Mouse (Mus musculus) frontal cortex, postnatal 10 days (tissue): ENCODE results near the gene Fat2.

Experiments
- DNase-seq, 2 experiments: peaks; one replicate each; pipeline ENCODE4 v3.0.0; 2022; ENCODE audit warnings: low spot score in 2 of 2, mixed read lengths in 1 of 2

Gene Fat2

GRCm38 (mm10) chr11:55336101-55336891 lies at the start of gene Fat2:
Gene Fat2, minus strand, starts transcription at chr11:55336564.
- no peak for DNase-seq

DNA sequence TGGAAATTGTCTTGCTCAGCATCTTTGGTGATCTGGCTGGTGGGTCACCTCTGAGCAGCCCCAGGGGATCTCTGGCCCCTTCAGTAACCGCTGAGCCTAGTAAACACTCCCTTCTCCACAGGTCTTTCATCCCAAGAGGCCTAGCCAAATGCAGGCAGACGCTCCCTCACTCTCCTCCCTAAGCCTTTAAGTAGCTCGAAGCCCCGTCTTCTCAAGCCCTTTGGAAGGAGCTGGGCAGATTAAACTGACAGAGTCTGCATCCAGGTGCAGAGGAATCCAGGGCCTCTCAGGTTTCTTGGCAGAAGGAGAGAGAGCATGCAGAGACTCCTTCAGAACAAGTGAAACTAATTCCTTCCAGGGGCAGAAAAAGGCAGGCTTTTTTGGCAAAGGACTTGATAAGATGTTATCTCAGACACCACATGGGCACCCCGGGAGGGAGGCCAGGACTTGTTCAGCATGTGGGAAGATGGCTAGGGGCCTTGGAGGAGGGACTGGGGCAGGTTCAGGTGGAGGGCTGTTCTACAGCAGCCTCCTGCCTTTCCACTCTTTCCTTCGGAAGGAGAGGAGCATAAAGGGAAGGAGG lies 47.2 kb upstream of the Fat2 start:
- no peak for DNase-seq

DNA sequence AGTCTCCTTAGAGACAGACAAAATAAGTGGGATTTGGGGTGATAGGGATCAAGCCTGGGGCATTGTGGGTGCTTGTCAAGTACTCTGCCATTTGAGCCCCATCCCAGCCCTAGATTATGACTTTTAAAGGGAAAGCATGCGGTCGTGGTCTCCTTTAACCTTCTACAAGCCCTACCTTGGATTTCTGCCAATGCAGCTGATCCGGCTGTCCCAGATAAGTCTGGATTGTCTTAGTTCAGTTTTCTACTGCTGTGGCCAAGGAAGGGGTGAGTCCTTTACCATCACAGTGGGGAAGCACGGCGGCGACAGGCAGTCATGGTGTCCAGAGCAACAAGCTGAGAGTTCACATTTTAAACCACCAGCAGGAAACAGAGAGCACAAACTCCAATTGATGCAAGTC lies 44.5 kb upstream of the Fat2 start:
- no peak for DNase-seq

GRCm38 (mm10) chr11:55378371-55378770 lies 42.0 kb upstream of the Fat2 start:
- peak; percentile 51 to 63 for DNase-seq

GRCm38 (mm10) chr11:55373838-55374237 lies 37.5 kb upstream of the Fat2 start:
- no peak for DNase-seq

DNA sequence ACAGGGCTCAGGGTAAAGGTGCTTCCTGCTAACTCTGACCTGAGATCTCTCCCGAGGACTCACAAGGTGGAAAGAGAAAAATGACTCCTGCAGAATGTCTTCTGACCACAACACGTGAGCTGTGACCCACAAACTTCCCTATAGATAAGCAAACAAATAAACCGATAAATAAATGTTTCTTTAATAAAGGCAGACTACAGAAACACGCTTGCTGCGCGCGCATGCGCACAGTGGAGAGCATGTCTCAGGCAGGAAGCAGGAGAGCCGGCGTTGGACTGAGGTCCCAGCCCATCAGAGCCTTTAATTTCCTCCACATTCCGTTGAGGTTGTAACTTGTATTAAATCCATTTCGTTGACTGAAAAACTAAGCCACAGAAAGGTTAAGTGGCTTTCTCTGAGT lies 37.0 kb upstream of the Fat2 start:
- no peak for DNase-seq

DNA sequence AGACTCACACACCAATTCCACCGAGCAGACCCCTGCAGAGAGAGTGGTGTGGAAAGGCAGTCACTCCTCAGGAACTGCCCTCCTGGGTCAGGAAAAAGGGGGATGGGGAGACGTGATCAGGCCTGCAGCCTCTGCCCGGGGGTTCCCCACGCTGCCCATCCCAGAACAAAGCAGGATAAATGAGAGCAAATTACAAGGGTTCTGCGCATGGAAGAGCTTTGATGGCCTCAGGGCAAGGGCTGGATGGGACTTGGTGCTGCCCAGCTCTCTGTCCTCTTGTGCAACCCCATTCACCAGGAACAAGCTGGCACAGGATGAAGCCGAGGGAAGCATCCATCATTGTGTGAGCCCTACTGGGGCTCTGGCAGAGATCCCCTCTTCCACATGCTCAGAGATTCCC lies 35.6 kb upstream of the Fat2 start:
- DNase-seq, result no peak

GRCm38 (mm10) chr11:55369093-55369471 lies 32.7 kb upstream of the Fat2 start:
- DNase-seq, result no peak

GRCm38 (mm10) chr11:55368388-55369092 lies 32.2 kb upstream of the Fat2 start:
- no peak for DNase-seq

DNA sequence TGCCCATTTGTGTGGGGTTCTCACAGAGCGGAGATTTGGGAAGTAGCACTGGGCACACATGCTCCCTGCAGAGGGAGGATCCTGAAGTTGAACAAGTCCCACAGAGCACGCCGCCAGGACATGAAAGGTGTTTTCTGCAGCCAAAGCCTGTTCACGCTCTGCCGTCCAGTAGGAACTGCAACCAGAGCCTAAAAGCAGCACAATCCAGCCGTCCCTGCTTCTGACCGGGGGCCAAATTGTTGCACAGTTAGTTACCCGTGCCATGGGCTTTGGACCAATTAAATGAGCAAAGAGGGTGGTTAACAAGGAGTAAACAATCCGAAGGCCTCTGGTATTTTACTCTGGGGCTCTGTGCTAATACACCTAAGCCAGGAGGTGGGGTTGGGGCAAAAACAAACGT lies 31.4 kb upstream of the Fat2 start:
- DNase-seq, result no peak

GRCm38 (mm10) chr11:55365840-55366239 lies 29.5 kb upstream of the Fat2 start:
- no peak for DNase-seq

GRCm38 (mm10) chr11:55365242-55365641 lies 28.9 kb upstream of the Fat2 start:
- DNase-seq, result no peak

- DNase-seq, result no peak
These were observed 28.3 kb upstream of the Fat2 start for GRCm38 (mm10) chr11:55364662-55365061.

DNA sequence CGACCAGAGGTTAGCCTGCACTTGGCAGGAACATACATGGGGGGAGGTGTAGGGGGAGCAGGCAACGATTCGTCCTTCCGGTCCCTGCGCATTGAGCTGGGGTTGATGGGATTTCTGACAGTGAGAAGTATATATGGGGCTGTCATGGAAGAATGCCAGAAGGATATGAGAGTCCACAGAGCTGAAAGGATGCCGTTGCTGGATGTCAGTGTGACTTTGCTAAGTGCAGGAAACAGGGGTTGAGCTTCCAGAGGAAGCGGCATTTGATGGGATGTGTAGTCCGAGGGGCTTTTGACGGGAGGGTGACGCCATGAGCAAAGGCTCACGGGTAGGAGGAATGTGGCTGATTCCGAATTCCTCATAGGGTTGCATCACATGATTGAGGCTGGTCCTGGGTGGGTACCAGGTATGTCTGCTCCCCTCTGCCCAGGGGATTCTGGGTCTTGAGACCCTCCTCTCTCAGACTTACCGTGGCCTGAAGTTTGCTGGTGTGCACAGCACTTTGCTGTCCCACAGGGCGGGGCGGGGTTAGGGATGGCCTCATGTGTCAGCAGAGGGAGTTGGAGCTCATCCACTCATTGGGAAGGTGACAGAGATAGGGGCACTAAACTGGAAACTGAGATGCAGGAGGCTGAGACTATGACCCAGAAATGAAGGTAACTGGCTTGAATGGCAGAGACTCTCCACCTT lies 21.9 kb upstream of the Fat2 start:
- DNase-seq, result no peak

- no peak for DNase-seq
These were observed 20.5 kb upstream of the Fat2 start for GRCm38 (mm10) chr11:55356846-55357245.

GRCm38 (mm10) chr11:55341961-55342371 lies 5.6 kb upstream of the Fat2 start:
- no peak for DNase-seq

DNA sequence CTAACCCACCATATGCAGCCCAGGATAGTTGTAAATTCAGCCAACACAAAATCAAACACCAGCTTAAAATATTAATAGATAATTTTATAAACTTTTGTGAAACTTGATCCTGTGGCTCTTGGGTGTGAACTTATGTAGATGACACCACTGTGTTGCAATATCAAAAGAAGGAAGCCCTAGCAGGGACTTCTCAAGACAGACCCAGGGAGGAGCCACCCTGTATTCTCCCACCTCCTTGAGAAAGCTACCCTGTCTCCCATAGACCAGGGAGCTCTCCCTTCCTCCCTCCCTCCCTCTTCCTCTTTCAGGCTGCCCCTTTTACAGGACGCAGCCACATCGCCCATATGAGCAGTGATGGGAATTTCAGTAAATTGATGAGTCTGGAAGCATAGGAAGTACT lies 4.4 kb upstream of the Fat2 start:
- DNase-seq, result no peak

DNA sequence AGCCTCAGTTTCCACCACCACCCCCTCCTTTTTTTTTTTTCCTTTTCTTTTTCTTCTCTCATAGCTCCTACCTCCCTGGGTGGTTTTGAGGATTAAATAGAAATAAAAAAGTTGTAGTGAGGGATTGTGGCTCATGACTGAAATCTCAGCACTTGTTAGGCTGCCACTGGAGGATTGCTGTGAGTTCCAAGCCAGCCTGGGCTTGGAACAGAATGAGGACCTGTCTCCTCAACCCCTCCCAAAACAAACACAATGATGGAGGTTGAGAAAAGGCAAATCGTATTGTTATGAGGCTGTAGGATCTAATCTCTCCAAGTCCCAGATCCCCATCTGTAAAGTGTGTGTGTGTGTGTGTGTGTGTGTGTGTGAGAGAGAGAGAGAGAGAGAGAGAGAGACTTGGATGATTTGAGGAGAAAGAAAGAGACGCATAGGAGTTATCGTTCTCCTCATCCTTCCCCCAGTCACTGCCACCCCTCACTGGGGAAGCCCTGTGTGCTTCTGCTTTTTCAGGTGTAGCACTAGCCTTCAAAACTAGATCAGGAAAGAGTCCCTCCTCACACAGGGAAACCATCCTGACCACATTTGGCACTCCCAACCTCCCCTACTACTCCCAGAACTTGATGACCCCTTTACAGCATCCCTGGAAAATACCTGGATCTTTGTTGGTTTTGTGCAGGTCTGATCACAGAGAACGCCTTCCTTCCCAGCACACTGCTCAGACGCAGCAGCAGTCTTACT lies 837 bp upstream of the Fat2 start:
- no peak for DNase-seq

DNA sequence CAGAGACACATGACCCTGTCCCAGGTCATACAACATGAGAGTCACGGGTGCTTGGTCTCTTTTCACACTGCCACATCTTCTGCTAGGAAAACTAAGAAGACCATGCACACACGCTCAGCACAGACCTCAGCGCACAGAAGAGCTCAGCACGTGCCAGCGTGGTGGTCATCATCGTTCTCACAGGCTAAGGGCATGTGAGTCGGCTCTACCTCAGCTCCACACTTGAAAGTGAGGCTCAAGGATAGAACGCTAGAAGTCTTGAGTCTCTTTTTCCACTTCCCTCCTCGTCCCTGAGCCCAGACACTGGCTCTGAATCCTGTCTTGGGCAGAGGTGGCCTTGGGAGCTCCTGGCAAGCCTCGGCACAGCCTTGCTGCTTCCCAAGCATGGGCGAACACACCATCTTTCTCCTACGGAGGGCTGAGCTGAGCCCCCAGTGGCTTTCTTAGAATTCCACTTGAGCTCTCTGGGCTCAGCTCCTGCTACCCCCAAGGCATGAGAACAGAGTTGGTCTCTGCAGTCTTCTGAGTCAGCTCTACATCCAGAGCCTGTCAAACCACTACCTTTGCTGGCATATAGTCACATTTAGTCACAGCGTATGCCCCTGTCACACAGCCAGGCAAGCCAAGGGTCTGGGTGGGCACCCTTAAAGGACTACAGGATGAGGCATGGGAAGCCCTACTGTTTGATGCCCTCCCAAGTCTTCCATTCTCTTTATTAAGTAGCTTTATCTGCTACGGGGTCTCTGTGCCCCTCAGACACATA lies 869 bp downstream of the Fat2 start:
- DNase-seq, result no peak

GRCm38 (mm10) chr11:55334545-55334944 lies 1.8 kb downstream of the Fat2 start:
- no peak for DNase-seq

DNA sequence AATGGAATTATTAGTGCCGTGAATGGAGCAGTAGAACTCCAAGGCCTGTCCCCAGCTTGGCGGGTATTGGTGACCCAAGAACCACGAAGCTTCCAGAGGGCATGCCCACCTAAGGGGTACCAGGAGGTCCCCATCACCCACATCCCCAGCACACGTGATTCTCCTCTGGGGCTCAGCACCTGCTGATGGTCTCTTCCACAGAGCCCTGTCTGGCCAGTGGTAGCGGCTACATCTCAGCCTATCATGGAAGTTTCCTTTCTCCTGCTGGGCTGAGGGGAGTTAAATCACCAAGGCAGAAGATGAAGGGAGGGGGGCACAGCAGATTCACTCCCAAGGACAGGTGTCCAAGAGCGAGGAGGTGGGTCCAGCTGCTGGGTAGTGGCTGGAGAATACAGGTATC lies 2.3 kb downstream of the Fat2 start:
- no peak for DNase-seq
